Mouse (Mus musculus) MEL (cell line): Measurements from ENCODE around the gene Wdr24.

ENCODE experiments used
- CTCF ChIP-seq, 3 experiments: IDR thresholded peaks in 2 of 3; conservative IDR thresholded peaks in 1 of 3; 2 replicates each; pipeline ENCODE4 v1.5.1; 2011 to 2012; ENCODE audit warnings: low read length in 3 of 3, low read depth in 2 of 3, mild to moderate bottlenecking in 2 of 3, improper control_type of control experiment in 1 of 3, inconsistent platforms in 1 of 3, mixed read lengths in 1 of 3, moderate library complexity in 1 of 3; ENCODE audit not compliant: control insufficient read depth in 1 of 3, insufficient read depth in 1 of 3, poor library complexity in 1 of 3, severe bottlenecking in 1 of 3
- EP300 ChIP-seq, 2 experiments: IDR thresholded peaks; 2 replicates each; pipeline ENCODE4 v1.6.1; 2011; ENCODE audit warnings: improper control_type of control experiment in 2 of 2, low read length in 2 of 2, low read depth in 1 of 2, mild to moderate bottlenecking in 1 of 2
- ETS1 ChIP-seq: IDR thresholded peaks from 2 replicates; pipeline ENCODE4 v1.6.1; 2012; ENCODE audit warnings: low read depth, mild to moderate bottlenecking, inconsistent platforms, low read length, improper control_type of control experiment, moderate library complexity
- GABPA ChIP-seq: IDR thresholded peaks from 2 replicates; pipeline ENCODE4 v1.6.1; 2012; ENCODE audit warnings: low read depth, mild to moderate bottlenecking, inconsistent platforms, low read length, improper control_type of control experiment, moderate library complexity
- GATA1 ChIP-seq: IDR thresholded peaks from 2 replicates; pipeline ENCODE4 v1.6.1; 2011; ENCODE audit warnings: low read depth, low read length, improper control_type of control experiment
- HCFC1 ChIP-seq: IDR thresholded peaks from 2 replicates; pipeline ENCODE4 v1.6.1; 2012; ENCODE audit warnings: low read depth, mild to moderate bottlenecking, inconsistent platforms, low read length, improper control_type of control experiment, moderate library complexity
- MAFK ChIP-seq: IDR thresholded peaks from 2 replicates; pipeline ENCODE4 v1.6.1; 2011; ENCODE audit warnings: low read depth, mild to moderate bottlenecking, low read length, improper control_type of control experiment, borderline replicate concordance
- MAZ ChIP-seq: IDR thresholded peaks from 2 replicates; pipeline ENCODE4 v1.6.1; 2012; ENCODE audit warnings: low read depth, mild to moderate bottlenecking, inconsistent platforms, low read length, improper control_type of control experiment
- MYC ChIP-seq: IDR thresholded peaks from 2 replicates; pipeline ENCODE4 v1.6.1; 2011; ENCODE audit warnings: low read depth, mild to moderate bottlenecking, low read length, improper control_type of control experiment, moderate library complexity
- POLR2A ChIP-seq, 2 experiments: IDR thresholded peaks; 2 replicates each; pipeline ENCODE4 v1.6.1; 2011 to 2012; ENCODE audit warnings: low read length in 2 of 2, mild to moderate bottlenecking in 2 of 2, control low read depth in 1 of 2, improper control_type of control experiment in 1 of 2, low read depth in 1 of 2, moderate library complexity in 1 of 2; ENCODE audit not compliant: control insufficient read depth in 1 of 2, insufficient read depth in 1 of 2, poor library complexity in 1 of 2
- RCOR1 ChIP-seq: IDR thresholded peaks from 2 replicates; pipeline ENCODE4 v1.6.1; 2012; ENCODE audit warnings: low read depth, mild to moderate bottlenecking, inconsistent platforms, low read length, improper control_type of control experiment
- USF1 ChIP-seq: IDR thresholded peaks from 2 replicates; pipeline ENCODE4 v1.6.1; 2014; ENCODE audit warnings: low read depth, mild to moderate bottlenecking, inconsistent platforms, low read length, improper control_type of control experiment, moderate library complexity

GRCm38 (mm10) chr17:25827011-25827410 is 3.6 kb downstream of the Wdr24 start:
- TF ChIP-seq POLR2A (IDR thresholded peaks at IDR 0.05; ENCODE audit: control insufficient read depth in 1 of 2, insufficient read depth in 1 of 2, low read depth in 1 of 2, low read length in 2 of 2, poor library complexity in 1 of 2): no peak
- TF ChIP-seq GABPA: no peak
- no peak for TF ChIP-seq MAZ
- no peak for TF ChIP-seq GATA1
- no peak for TF ChIP-seq MAFK
- TF ChIP-seq RCOR1: no peak
- TF ChIP-seq ETS1: no peak
- TF ChIP-seq USF1: no peak
- TF ChIP-seq EP300 (IDR thresholded peaks at IDR 0.05; ENCODE audit: low read depth in 1 of 2, low read length in 2 of 2): no peak
- TF ChIP-seq MYC: no peak
- TF ChIP-seq CTCF (IDR thresholded peaks at IDR 0.05 in 2 of 3, conservative IDR thresholded peaks at IDR 0.05 in 1 of 3; ENCODE audit: control insufficient read depth in 1 of 3, insufficient read depth in 1 of 3, low read depth in 2 of 3, low read length in 3 of 3, poor library complexity in 1 of 3, severe bottlenecking in 1 of 3): no peak
- no peak for TF ChIP-seq HCFC1
